Mouse (Mus musculus): ENCODE measurements around the gene Ankrd13a.

DNA sequence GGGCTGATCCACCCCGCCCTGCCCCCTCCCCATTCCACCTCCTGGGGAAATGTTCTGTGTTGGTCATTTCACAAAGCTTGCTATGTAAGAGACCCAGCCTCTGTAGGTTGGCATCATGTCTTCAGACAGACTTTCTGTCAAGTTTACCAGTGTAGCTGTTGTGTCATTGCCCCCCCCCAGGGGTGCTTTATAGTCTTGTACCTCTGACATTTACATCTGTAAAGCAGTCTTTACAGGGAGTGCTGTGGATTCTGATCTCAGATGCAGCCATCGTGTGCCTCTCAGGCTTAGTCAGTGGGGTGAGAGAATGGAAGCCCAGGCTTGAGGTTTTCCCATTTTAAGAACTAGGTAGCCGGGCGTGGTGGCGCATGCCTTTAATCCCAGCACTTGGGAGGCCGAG lies 27.4 kb downstream of the Ankrd13a start:
- TF ChIP-seq CTCF (IDR thresholded peaks at IDR 0.05; ENCODE audit: control insufficient read depth, insufficient read depth, low read length), result no peak
- TF ChIP-seq POLR2A (IDR thresholded peaks at IDR 0.05; ENCODE audit: borderline replicate concordance, control insufficient read depth, low read depth, low read length), result no peak
